Mouse (Mus musculus) kidney, adult 9 months (tissue): ENCODE results near the gene Tmem196.

Experiments used
- DNase-seq: peaks from one replicate; pipeline ENCODE4 v3.0.0; 2022

The Tmem196 gene

DNA sequence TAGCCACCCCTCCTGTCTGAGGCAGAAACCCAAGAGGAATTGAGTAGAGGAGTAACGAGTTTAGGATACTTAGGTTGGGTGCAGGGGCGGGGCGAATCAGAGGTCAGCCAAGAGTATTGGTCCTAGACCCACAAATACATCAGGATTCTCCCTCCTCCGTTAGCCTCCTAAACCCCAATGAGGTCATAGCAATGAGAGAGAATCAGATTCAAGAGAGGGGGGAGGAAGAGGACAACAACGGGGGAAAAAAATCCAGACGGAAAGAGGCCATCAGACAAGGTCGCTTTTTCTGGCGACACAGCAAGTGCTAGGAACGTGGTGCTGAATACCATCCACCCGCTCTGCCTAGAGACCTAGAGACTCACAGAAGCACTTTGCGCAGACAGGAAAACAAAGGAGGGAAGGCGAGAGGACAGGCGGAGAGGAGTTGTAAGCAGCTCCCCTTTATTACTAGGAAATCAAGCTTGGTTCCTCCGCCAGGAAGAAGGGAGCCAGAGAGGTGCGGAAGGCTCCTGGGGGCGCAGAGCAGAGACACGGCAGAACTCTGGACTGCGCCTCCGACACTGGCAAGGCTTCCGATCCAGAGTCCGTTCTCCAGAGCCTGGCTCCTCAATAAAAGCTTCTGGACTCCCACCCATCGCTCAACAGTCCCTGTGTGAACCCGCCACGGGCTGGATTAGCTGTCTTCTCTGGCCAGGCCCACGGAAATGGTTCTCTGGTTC is at the start of gene Tmem196:
TSS of gene Tmem196 (plus strand) at position 234 of the 722 bp plus-strand sequence.
- DNase-seq, result no peak

DNA sequence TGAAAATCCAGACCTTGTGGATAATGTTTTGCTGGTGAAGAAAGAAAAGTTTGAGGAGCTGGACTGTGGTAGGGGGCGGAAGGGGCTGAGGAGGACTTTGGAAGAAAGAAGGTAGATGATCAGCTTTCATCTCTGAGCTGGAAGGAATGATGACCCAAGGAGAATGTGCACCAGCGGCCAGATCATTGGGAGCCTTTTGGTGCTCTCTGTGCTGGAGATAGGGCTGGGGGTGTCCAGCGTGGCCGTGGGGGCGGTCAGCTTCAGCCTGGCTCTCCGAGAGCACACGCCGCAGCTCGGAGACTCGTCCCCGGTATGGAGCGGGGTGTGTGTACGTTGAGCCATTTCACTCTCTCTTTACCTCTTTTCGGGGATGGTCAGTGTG is 680 bp downstream of the Tmem196 start:
- DNase-seq, result no peak

DNA sequence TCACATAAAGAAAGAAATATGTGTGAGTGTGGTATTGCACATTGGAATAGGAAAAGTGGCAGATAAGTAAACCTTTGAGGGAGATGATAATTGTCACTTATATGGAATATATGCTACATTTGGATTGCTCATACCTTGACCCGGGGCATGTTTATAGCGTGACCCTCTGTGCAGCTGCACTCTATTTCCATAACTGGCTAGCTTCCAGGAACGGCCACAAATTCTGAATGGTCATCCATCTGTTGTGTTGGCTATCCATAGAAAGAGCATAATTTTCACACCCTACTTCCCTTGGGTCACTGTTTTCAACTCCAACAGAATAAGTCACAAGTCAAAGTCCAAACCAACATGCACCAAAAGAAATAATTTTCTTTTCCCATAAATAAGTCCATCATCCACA is 11.4 kb downstream of the Tmem196 start:
- DNase-seq, result no peak

DNA sequence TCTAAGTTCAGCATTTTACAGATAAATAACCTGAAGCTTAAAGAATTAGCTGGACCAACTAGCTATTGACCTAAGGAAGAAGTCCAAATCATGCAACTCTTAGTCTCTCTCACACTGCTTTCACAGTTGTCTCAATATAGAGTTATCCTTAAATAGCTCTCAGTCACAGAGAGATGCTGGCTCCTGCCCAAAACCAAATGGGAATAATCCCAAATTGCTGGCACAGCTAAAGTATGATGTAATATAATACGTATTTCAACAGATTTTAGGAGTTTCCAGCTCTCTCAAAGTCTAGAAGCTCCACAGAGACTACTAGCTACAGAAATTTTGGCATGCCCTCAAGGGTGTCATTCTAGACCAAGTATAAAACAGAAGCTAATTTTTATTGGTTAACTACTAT is 15.1 kb downstream of the Tmem196 start:
- DNase-seq, result no peak

DNA sequence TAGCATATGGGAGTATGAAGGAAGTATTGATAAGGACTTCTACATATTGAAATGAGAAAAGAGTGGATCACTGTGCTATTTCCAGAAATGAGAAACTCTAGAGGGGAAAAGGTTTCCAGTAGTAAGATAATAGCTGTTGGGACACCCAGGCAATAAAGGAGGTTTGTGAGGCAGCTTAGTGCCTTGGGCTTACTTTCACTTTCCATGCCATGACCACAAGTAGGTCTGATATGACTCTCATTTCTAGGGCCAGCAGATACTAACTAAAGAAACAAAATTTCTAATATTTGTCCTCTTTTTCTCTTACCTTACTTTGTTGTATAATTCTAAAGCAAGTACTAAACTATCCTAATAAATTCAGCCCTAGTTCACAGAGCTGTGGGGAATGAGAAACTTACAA is 19.8 kb downstream of the Tmem196 start:
- no peak for DNase-seq

DNA sequence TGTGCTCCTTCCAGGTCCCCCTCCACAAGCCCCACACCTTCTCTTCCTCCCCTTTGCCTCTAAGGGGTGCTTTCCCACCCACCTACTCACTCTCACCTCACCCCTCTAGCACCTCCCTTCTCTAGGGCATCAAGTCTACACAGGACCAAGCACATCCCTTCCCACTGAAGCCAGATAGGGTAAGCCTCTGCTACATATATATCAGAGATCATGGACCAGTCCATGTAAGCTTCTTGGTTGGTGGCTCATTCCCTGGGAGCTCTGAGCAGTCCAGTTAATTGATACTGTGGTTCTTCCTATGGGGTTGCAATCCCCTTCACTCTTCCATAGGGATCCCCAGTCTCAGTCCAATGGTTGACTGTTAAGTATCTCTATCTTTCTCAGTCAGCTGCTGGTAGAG is 24.4 kb downstream of the Tmem196 start:
- no peak for DNase-seq

DNA sequence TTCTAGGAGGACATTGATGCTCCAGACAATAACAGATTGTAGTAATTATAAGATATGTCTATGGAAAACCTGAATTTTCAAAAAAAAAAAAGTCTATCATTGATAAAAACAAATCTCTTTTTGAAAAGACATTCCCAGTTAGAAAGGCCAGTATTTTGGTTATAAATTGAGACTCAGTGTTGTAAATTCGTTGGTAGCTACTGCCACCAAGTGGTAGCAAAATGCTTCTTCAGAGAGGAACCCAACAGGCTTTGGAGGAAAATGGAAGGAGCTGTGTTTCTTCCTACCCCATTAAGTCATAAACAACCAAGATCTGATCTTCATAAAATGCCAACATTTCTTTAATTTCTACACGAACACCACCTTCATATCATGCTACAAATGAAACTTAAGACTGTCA is 36.1 kb downstream of the Tmem196 start:
- peak; percentile 59 for DNase-seq

DNA sequence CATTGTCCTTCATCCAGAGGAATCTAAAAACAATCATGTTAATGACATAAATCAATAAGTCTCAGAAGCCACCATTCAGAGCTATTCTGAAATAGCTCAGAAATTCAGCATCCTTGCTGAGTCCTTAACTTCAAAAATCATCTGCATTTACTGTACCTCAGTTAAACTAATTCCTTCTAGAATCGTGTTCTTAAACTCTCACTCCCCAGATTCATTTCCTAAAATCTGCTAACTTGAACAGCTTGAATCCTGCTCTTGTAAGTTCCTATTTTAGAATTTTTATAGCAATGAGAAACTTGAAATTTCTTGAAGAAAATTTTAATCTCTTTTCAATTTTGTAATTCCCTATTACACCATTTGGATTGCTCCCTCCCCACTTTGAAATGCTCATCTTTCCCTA is 52.6 kb downstream of the Tmem196 start:
- no peak for DNase-seq

DNA sequence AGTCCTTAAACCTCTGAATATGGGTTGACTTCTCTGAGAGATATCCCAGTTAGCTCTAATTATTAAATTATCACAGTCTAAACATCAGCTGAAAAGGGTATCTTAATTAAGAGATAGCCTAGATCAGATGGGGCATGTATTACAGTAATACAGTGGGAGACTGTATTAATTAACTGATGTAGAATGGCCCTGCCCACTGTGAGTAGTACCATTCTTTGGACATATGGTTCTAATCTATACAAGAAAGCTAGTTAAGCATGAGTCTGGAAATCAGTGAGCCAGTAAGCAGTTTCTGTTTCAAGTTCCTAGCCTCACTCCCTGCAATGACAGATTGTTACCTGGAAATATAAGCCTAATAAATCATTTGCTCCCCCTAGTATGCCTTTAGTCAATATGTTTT is 58.7 kb downstream of the Tmem196 start:
- no peak for DNase-seq

DNA sequence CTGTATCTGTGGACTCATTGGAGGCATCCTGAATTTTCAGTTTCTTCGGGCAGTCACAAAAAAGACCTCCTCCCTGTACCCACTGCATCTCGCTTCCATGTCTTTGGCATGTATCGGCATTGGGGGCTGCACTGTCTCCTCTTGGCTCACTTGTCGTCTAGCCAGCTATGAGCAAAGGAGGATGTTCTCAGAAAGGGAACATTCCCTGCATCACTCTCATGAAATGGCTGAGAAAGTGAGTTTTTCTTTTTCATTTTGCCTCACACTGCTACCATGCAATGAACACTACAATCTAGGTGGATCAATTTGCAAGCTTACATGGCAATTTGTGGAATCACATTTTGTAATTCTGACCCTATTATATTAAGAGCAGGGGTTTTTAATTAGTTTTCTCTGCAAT is 69.1 kb downstream of the Tmem196 start:
- DNase-seq, result no peak

DNA sequence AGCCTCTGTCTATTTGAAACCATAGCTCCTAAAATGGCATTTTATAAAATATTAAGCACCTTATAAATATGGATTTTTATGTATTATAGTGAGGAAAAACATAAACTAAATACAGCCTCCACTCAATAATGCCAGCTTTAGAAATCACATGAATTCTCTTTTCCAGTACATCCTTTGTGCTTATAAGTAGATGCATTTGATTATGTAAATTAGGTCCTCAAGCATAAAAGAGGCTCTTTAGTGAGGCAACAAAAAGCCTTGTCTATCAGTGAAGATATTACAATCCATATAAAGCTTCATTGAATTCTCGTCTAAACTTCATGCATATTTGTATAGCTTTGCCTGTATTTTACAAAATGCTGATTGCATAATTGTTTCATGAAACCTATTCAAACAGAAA is 69.6 kb downstream of the Tmem196 start:
- DNase-seq, result no peak

DNA sequence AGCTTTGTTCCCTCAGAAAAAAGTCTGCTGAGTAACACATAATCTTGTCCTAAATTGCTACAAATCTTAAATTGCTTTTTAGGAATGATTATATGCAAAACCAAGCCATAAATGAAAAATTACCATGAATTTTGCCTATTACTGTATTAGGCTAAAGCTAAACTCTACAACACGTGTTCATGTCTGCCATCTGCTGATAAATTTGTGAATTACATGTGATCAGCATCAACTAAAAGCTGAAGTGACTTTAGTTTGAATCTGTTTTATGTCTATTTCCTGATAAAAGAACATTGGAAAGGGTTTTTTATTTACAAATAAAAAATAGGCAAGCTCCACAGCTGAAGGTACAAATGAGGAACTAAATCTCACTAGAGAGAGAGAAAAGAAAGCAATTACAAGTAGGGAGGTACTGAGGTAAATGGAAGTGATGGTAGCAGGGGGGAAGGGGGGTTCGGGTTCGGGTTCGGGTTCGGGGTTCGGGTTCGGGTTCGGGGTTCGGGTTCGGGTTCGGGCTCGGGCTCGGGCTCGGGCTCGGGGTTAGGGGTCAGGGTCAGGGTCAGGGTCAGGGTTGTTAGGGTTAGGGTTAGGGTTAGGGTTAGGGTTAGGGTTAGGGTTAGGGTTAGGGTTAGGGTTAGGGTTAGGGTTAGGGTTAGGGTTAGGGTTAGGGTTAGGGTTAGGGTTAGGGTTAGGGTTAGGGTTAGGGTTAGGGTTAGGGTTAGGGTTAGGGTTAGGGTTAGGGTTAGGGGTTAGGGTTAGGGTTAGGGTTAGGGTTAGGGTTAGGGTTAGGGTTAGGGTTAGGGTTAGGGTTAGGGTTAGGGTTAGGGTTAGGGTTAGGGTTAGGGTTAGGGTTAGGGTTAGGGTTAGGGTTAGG is 82.7 kb downstream of the Tmem196 start:
- DNase-seq, result peak; percentile 68
